Mouse (Mus musculus): ENCODE data around the gene Dhx35. TPM values are rescaled to one million over a fixed set of nuclear protein-coding genes. Genes with fewer than 3 reads are reported as not detected.
A peak's percentile ranks its signal among the peaks of the same experiment; 100 is the strongest.

The Dhx35 gene
- polyA plus RNA-seq, 1 experiment from 2014 or later = 7.5 TPM

- Histone ChIP-seq H3K9ac (ENCODE audit: low read depth, low read length) (no peak overlapping the region), H3K4me2 (replicated peaks; ENCODE audit: low read depth) (no peak overlapping the region), H3K9me3 (ENCODE audit: control insufficient read depth) (no peaks in the 10 kb centered on the region), H3K27ac (ENCODE audit: low read depth, low read length) (no peak overlapping the region), H3K4me3 (ENCODE audit: low read depth, low read length) (no peak overlapping the region), H3K4me1 (replicated peaks; ENCODE audit: control insufficient read depth, insufficient read depth, low read length) (no peaks in the 10 kb centered on the region), H3K27me3 (replicated peaks; ENCODE audit: control insufficient read depth, insufficient read depth, low read length) (no peaks in the 10 kb centered on the region), H3K36me3 (ENCODE audit: control insufficient read depth, insufficient read depth) (peaks cover 40% of the 10 kb centered on the region)
- no peak for TF ChIP-seq CTCF (IDR thresholded peaks at IDR 0.05; ENCODE audit: low read depth)
- 90% methylated on average over 8 of the region's 8 CpGs for WGBS
- ATAC-seq = no peak
These were observed 23.1 kb downstream of the Dhx35 start for GRCm38 (mm10) chr2:158817708-158818107.

GRCm38 (mm10) chr2:158828124-158828523 lies 33.5 kb downstream of the Dhx35 start:
- Histone ChIP-seq H3K4me2 (replicated peaks; ENCODE audit: low read depth) (no peak overlapping the region), H3K36me3 (ENCODE audit: control insufficient read depth, insufficient read depth) (peaks cover 72% of the 10 kb centered on the region), H3K4me3 (ENCODE audit: low read depth, low read length) (no peak overlapping the region), H3K27ac (ENCODE audit: low read depth, low read length) (no peak overlapping the region), H3K9me3 (ENCODE audit: control insufficient read depth) (no peaks in the 10 kb centered on the region), H3K9ac (ENCODE audit: low read depth, low read length) (no peak overlapping the region), H3K27me3 (replicated peaks; ENCODE audit: control insufficient read depth, insufficient read depth, low read length) (no peaks in the 10 kb centered on the region), H3K4me1 (replicated peaks; ENCODE audit: control insufficient read depth, insufficient read depth, low read length) (no peaks in the 10 kb centered on the region)
- TF ChIP-seq CTCF (IDR thresholded peaks at IDR 0.05; ENCODE audit: low read depth) = peak; percentile 29
- 88% methylated on average over 2 of the region's 2 CpGs for WGBS
- ATAC-seq = no peak

GRCm38 (mm10) chr2:158829746-158830145 lies 35.1 kb downstream of the Dhx35 start:
- Histone ChIP-seq H3K9ac (ENCODE audit: low read depth, low read length) (no peak overlapping the region), H3K36me3 (ENCODE audit: control insufficient read depth, insufficient read depth) (peaks cover 73% of the 10 kb centered on the region), H3K4me2 (replicated peaks; ENCODE audit: low read depth) (no peak overlapping the region), H3K27me3 (replicated peaks; ENCODE audit: control insufficient read depth, insufficient read depth, low read length) (no peaks in the 10 kb centered on the region), H3K27ac (ENCODE audit: low read depth, low read length) (no peak overlapping the region), H3K4me3 (ENCODE audit: low read depth, low read length) (no peak overlapping the region), H3K9me3 (ENCODE audit: control insufficient read depth) (no peaks in the 10 kb centered on the region), H3K4me1 (replicated peaks; ENCODE audit: control insufficient read depth, insufficient read depth, low read length) (no peaks in the 10 kb centered on the region)
- WGBS = 84% methylated on average over 6 of the region's 6 CpGs
- TF ChIP-seq CTCF (IDR thresholded peaks at IDR 0.05; ENCODE audit: low read depth) = no peak
- no peak for ATAC-seq

GRCm38 (mm10) chr2:158833221-158833620 lies 38.6 kb downstream of the Dhx35 start:
- Histone ChIP-seq H3K4me1 (replicated peaks; ENCODE audit: control insufficient read depth, insufficient read depth, low read length) (no peaks in the 10 kb centered on the region), H3K9me3 (ENCODE audit: control insufficient read depth) (no peaks in the 10 kb centered on the region), H3K36me3 (ENCODE audit: control insufficient read depth, insufficient read depth) (peaks cover 81% of the 10 kb centered on the region), H3K4me3 (ENCODE audit: low read depth, low read length) (no peak overlapping the region), H3K27ac (ENCODE audit: low read depth, low read length) (no peak overlapping the region), H3K9ac (ENCODE audit: low read depth, low read length) (no peak overlapping the region), H3K27me3 (replicated peaks; ENCODE audit: control insufficient read depth, insufficient read depth, low read length) (no peaks in the 10 kb centered on the region), H3K4me2 (replicated peaks; ENCODE audit: low read depth) (no peak overlapping the region)
- TF ChIP-seq CTCF (IDR thresholded peaks at IDR 0.05; ENCODE audit: low read depth) = no peak
- WGBS = 83% methylated on average over 5 of the region's 5 CpGs
- no peak for ATAC-seq

- Histone ChIP-seq H3K4me2 (replicated peaks; ENCODE audit: low read depth) (no peak overlapping the region), H3K4me3 (ENCODE audit: low read depth, low read length) (no peak overlapping the region), H3K9me3 (ENCODE audit: control insufficient read depth) (no peaks in the 10 kb centered on the region), H3K27me3 (replicated peaks; ENCODE audit: control insufficient read depth, insufficient read depth, low read length) (no peaks in the 10 kb centered on the region), H3K27ac (ENCODE audit: low read depth, low read length) (no peak overlapping the region), H3K4me1 (replicated peaks; ENCODE audit: control insufficient read depth, insufficient read depth, low read length) (no peaks in the 10 kb centered on the region), H3K36me3 (ENCODE audit: control insufficient read depth, insufficient read depth) (peaks cover 79% of the 10 kb centered on the region), H3K9ac (ENCODE audit: low read depth, low read length) (no peak overlapping the region)
- no peak for ATAC-seq
- 94% methylated on average over 2 of the region's 2 CpGs for WGBS
- TF ChIP-seq CTCF (IDR thresholded peaks at IDR 0.05; ENCODE audit: low read depth) = no peak
These were observed 39.0 kb downstream of the Dhx35 start for GRCm38 (mm10) chr2:158833645-158834044.

- no peak for TF ChIP-seq CTCF (IDR thresholded peaks at IDR 0.05; ENCODE audit: low read depth)
- Histone ChIP-seq H3K9ac (ENCODE audit: low read depth, low read length) (no peak overlapping the region), H3K4me3 (ENCODE audit: low read depth, low read length) (no peak overlapping the region), H3K27me3 (replicated peaks; ENCODE audit: control insufficient read depth, insufficient read depth, low read length) (no peaks in the 10 kb centered on the region), H3K4me2 (replicated peaks; ENCODE audit: low read depth) (no peak overlapping the region), H3K27ac (ENCODE audit: low read depth, low read length) (no peak overlapping the region), H3K4me1 (replicated peaks; ENCODE audit: control insufficient read depth, insufficient read depth, low read length) (no peaks in the 10 kb centered on the region), H3K36me3 (ENCODE audit: control insufficient read depth, insufficient read depth) (peaks cover 45% of the 10 kb centered on the region), H3K9me3 (ENCODE audit: control insufficient read depth) (no peaks in the 10 kb centered on the region)
- no peak for ATAC-seq
- 87% methylated on average over 5 of the region's 5 CpGs for WGBS
These were observed 48.7 kb downstream of the Dhx35 start for GRCm38 (mm10) chr2:158843287-158843686.

- H3K36me3 ChIP-seq (ENCODE audit: control insufficient read depth, insufficient read depth) = peaks cover 57% of the 10 kb centered on the region
- no peak for TF ChIP-seq CTCF (IDR thresholded peaks at IDR 0.05; ENCODE audit: low read depth)
- ATAC-seq = no peak
- no peaks in the 10 kb centered on the region for H3K4me1 ChIP-seq (replicated peaks; ENCODE audit: control insufficient read depth, insufficient read depth, low read length)
- no peak overlapping the region for H3K4me2 ChIP-seq (replicated peaks; ENCODE audit: low read depth)
- no peaks in the 10 kb centered on the region for H3K9me3 ChIP-seq (ENCODE audit: control insufficient read depth)
- no peak overlapping the region for H3K4me3 ChIP-seq (ENCODE audit: low read depth, low read length)
- H3K27ac ChIP-seq (ENCODE audit: low read depth, low read length) = no peak overlapping the region
- WGBS = 82% methylated on average over 5 of the region's 5 CpGs
- no peak overlapping the region for H3K9ac ChIP-seq (ENCODE audit: low read depth, low read length)
- no peaks in the 10 kb centered on the region for H3K27me3 ChIP-seq (replicated peaks; ENCODE audit: control insufficient read depth, insufficient read depth, low read length)
These were observed 50.4 kb downstream of the Dhx35 start for GRCm38 (mm10) chr2:158845031-158845430.
